Mouse (Mus musculus) cerebellum, adult 9-10 months (tissue): ENCODE measurements around the gene Akap13.
A peak's percentile ranks its signal among the peaks of the same experiment; 100 is the strongest.
"Not testable (repeated sequence)": the region's sequence is repeated elsewhere in the genome, so short reads cannot be mapped to it uniquely, and the experiment has no call there.

ENCODE experiments used
- DNase-seq: peaks from one replicate; pipeline ENCODE4 v3.0.0; 2022

Gene Akap13

GRCm38 (mm10) chr7:75608716-75609115 is 153.4 kb downstream of the Akap13 start:
- no peak for DNase-seq

- DNase-seq = no peak
These were observed 154.3 kb downstream of the Akap13 start for GRCm38 (mm10) chr7:75609456-75610262.

GRCm38 (mm10) chr7:75610391-75610790 is 155.1 kb downstream of the Akap13 start:
- no peak for DNase-seq

- no peak for DNase-seq
These were observed 156.1 kb downstream of the Akap13 start for GRCm38 (mm10) chr7:75611261-75611950.

- DNase-seq = no peak
These were observed 156.8 kb downstream of the Akap13 start for GRCm38 (mm10) chr7:75612000-75612682.

- no peak for DNase-seq
These were observed 157.3 kb downstream of the Akap13 start for GRCm38 (mm10) chr7:75612683-75613053.

GRCm38 (mm10) chr7:75613240-75613639 is 157.9 kb downstream of the Akap13 start:
- no peak for DNase-seq

- no peak for DNase-seq
These were observed 159.5 kb downstream of the Akap13 start for GRCm38 (mm10) chr7:75614826-75615225.

- DNase-seq = not testable (repeated sequence)
These were observed 161.9 kb downstream of the Akap13 start for GRCm38 (mm10) chr7:75617246-75617645.

- no peak for DNase-seq
These were observed 163.4 kb downstream of the Akap13 start for GRCm38 (mm10) chr7:75618699-75619098.

- no peak for DNase-seq
These were observed 164.5 kb downstream of the Akap13 start for GRCm38 (mm10) chr7:75619875-75620274.

- DNase-seq = no peak
These were observed 165.1 kb downstream of the Akap13 start for GRCm38 (mm10) chr7:75620395-75620960.

GRCm38 (mm10) chr7:75620976-75621375 is 165.6 kb downstream of the Akap13 start:
- DNase-seq = no peak

- DNase-seq = no peak
These were observed 172.5 kb downstream of the Akap13 start for GRCm38 (mm10) chr7:75627831-75628230.

- DNase-seq = no peak
These were observed 174.3 kb downstream of the Akap13 start for GRCm38 (mm10) chr7:75629669-75630068.

- no peak for DNase-seq
These were observed 177.6 kb downstream of the Akap13 start for GRCm38 (mm10) chr7:75632941-75633340.

GRCm38 (mm10) chr7:75633393-75633792 is 178.1 kb downstream of the Akap13 start:
- no peak for DNase-seq

- DNase-seq = no peak
These were observed 178.6 kb downstream of the Akap13 start for GRCm38 (mm10) chr7:75633807-75634526.

- DNase-seq = no peak
These were observed 183.4 kb downstream of the Akap13 start for GRCm38 (mm10) chr7:75638769-75639168.

GRCm38 (mm10) chr7:75639541-75639940 is 184.2 kb downstream of the Akap13 start:
- peak; percentile 23 for DNase-seq

GRCm38 (mm10) chr7:75640074-75640473 is 184.7 kb downstream of the Akap13 start:
- no peak for DNase-seq

- no peak for DNase-seq
These were observed 185.3 kb downstream of the Akap13 start for GRCm38 (mm10) chr7:75640671-75641070.
